9 mouse cellular contexts compared by ENCODE assay signal in genomic region chr15:5107686-5108654, GRCm38 (mm10). TPM values are rescaled to one million over a fixed set of nuclear protein-coding genes. Genes with fewer than 3 reads are reported as not detected.
A peak's percentile ranks its signal among the peaks of the same experiment; 100 is the strongest.
DNase-seq lines count a peak whose midpoint lies in the region; ATAC-seq and TF ChIP-seq lines count a peak whose summit lies in the region.
"Had no signal": no experiment of that assay in that cellular context is flagged by ENCODE, and none has a peak within 500 bp of the region (broad histone marks: within the 10 kb centered on the region; RNA-seq: fewer than 3 reads in every experiment).

TSS of gene Card6 (minus strand) at chr15:5108539.

- H3K27ac ChIP-seq in limb, embryonic 10.5 days: no peak within 1 kb of the TSS
- no peak within 1 kb of the TSS for H3K27ac ChIP-seq in cerebellum, adult 2 months (ENCODE audit: insufficient read depth, low read length)
- H3K27ac ChIP-seq: limb, embryonic 12.5 days had no signal

- peaks cover 20% of the 10 kb centered on the region for H3K4me1 ChIP-seq in G1E (ENCODE audit: insufficient read depth, low read depth, low read length)
- no peaks in the 10 kb centered on the region for H3K4me1 ChIP-seq in limb, embryonic 10.5 days
- H3K4me1 ChIP-seq in cerebellum, adult 2 months (ENCODE audit: control insufficient read depth, insufficient read depth, low read length): no peaks in the 10 kb centered on the region
- H3K4me1 ChIP-seq: limb, embryonic 12.5 days had no signal

- TF ChIP-seq POLR2A in cerebellum, adult 2 months (IDR thresholded peaks at IDR 0.05; ENCODE audit: borderline replicate concordance, insufficient read depth, low read length): no peak

- TF ChIP-seq CTCF in G1E (IDR thresholded peaks at IDR 0.05; ENCODE audit: low read depth, low read length): no peak
- TF ChIP-seq CTCF in cerebellum, adult 2 months (IDR thresholded peaks at IDR 0.05; ENCODE audit: borderline replicate concordance, insufficient read depth, low read depth, low read length): no peak

- intact Hi-C loops in heart, postnatal 10 days (cut with DNase I): loop anchor here (2.0 to 5.0 kb wide), 2 partner anchors 21 to 1051 kb away; no protein-coding TSS in a partner anchor

- H3K36me3 ChIP-seq in G1E (replicated peaks): peaks cover 25% of the 10 kb centered on the region
- no peaks in the 10 kb centered on the region for H3K36me3 ChIP-seq in limb, embryonic 10.5 days
- H3K36me3 ChIP-seq: limb, embryonic 12.5 days had no signal

- H3K27me3 ChIP-seq in G1E (ENCODE audit: insufficient read depth, low read length): no peaks in the 10 kb centered on the region
- H3K27me3 ChIP-seq in limb, embryonic 10.5 days (ENCODE audit: low read depth, poor library complexity, severe bottlenecking): no peaks in the 10 kb centered on the region
- no peaks in the 10 kb centered on the region for H3K27me3 ChIP-seq in cerebellum, adult 2 months (ENCODE audit: control insufficient read depth, insufficient read depth, low read length)
- H3K27me3 ChIP-seq: limb, embryonic 12.5 days had no signal

- peak; percentile 67 for ATAC-seq in G1E (ENCODE audit: extremely low read depth, insufficient number of reproducible peaks, low FRiP score, poor library complexity, severe bottlenecking)
- ATAC-seq in neutrophil, adult 5-6 weeks (ENCODE audit: extremely low read depth, insufficient number of reproducible peaks, low FRiP score, poor library complexity, severe bottlenecking): peak; percentile 87

- no peak for DNase-seq in adrenal gland, postnatal 25 days
- DNase-seq in adrenal gland, postnatal 4 days (ENCODE audit: low spot score in 2 of 2): no peak
- DNase-seq in G1E (ENCODE audit: low spot score): no peak
- DNase-seq in heart, postnatal 10 days: peak; percentile 38 to 59
- DNase-seq in limb, embryonic 10.5 days (ENCODE audit: low spot score): no peak
- no peak for DNase-seq in cerebellum, adult 2 months
- no peak for DNase-seq in urinary bladder, adult 2 months (ENCODE audit: low spot score)

- 71% methylated on average over 21 of the region's 21 CpGs for WGBS in limb, embryonic 10.5 days
- WGBS in cerebellum, adult 2 months: 49% methylated on average over 21 of the region's 21 CpGs

- peak within 1 kb of the TSS; percentile 69 for H3K4me3 ChIP-seq in G1E (ENCODE audit: low read depth, low read length)
- H3K4me3 ChIP-seq in limb, embryonic 10.5 days: peak within 1 kb of the TSS; percentile 7; the same call in 1 of the 2 replicates
- no peak within 1 kb of the TSS for H3K4me3 ChIP-seq in cerebellum, adult 2 months (replicated peaks; ENCODE audit: insufficient read depth, low read depth, low read length)
- H3K4me3 ChIP-seq: limb, embryonic 12.5 days had no signal

- no peaks in the 10 kb centered on the region for H3K9me3 ChIP-seq in G1E (replicated peaks)
- no peaks in the 10 kb centered on the region for H3K9me3 ChIP-seq in limb, embryonic 10.5 days (replicated peaks)
- H3K9me3 ChIP-seq: limb, embryonic 12.5 days had no signal

RNA-seq across cellular contexts. Expression of gene Card6, which starts in this region (rescaled TPM):
- 7.9 and 11.4 TPM in 2 replicates for total RNA-seq in adrenal gland, postnatal 25 days (2021)
- total RNA-seq in adrenal gland, postnatal 4 days (2021): 1 to 10 TPM; 6.6 to 8.6 TPM
- total RNA-seq in G1E (2014; fragmentation: Nextera tagmentation): 19.2 and 20.8 TPM in 2 replicates
- total RNA-seq in G1E (2017): 6.0 and 7.5 TPM in 2 replicates
- 1.9 and 2.0 TPM in 2 replicates for polyA plus RNA-seq in G1E (2012)
- total RNA-seq in heart, postnatal 10 days (2021): 1 to 10 TPM; 5.6 to 6.7 TPM
- polyA plus RNA-seq in limb, embryonic 10.5 days (2016; fragmentation: Nextera tagmentation; extraction: Ambion mirVana): 0.49 and 0.95 TPM in 2 replicates
- 52.0 and 68.9 TPM in 2 replicates for total RNA-seq in neutrophil, adult 5-6 weeks (2017)
- polyA plus RNA-seq in cerebellum, adult 2 months (2012; rRNA removed): 0.59 and 0.70 TPM in 2 replicates
- polyA plus RNA-seq in urinary bladder, adult 2 months (2012; rRNA removed): 2.9 and 4.0 TPM in 2 replicates

Comparison
In these comparisons a context has a peak if more than half of its experiments do, and no peak if none do; other contexts are left out.
1. DNase-seq: peak in heart, postnatal 10 days (2 of 2); none in adrenal gland, postnatal 25 days (single experiment), adrenal gland, postnatal 4 days (0 of 2), G1E (single experiment), limb, embryonic 10.5 days (single experiment), cerebellum, adult 2 months (0 of 2) and urinary bladder, adult 2 months (single experiment).